Mouse (Mus musculus): ENCODE data around the gene Yif1a.

DNA sequence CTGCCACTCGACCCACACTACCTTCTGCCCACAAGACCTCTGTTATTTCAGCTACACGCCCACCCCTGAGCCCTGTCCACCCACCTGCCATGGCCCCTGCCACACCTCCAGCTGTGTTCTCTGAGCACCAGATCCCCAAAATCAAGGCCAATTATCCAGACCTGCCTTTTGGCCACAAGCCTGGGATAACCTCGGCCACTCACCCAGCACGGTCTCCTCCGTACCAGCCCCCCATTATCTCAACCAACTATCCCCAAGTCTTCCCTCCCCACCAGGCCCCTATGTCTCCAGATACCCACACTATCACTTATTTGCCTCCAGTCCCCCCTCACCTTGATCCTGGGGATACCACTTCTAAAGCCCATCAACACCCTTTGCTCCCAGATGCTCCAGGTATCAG is 18.9 kb upstream of the Yif1a start:
- TF ChIP-seq CTCF (IDR thresholded peaks at IDR 0.05; ENCODE audit: borderline replicate concordance, extremely low read depth, insufficient read depth, insufficient read length) (no peak), POLR2A (IDR thresholded peaks at IDR 0.05; ENCODE audit: borderline replicate concordance, extremely low read depth, insufficient read depth, insufficient read length, poor library complexity, severe bottlenecking) (no peak)
